Mouse (Mus musculus) lung, postnatal 36 days (tissue): ENCODE data around the gene Ablim1.

Experiments used
- DNase-seq: peaks from one replicate; pipeline ENCODE4 v3.0.0; 2022; ENCODE audit warnings: mixed read lengths

Gene Ablim1

GRCm38 (mm10) chr19:57215527-57215926, 99.2 kb downstream of the Ablim1 start:
- DNase-seq = no peak

- DNase-seq = no peak
Observed at GRCm38 (mm10) chr19:57212406-57212805, 102.3 kb downstream of the Ablim1 start.

- peak; percentile 83 for DNase-seq
Observed at GRCm38 (mm10) chr19:57211444-57212111, 103.1 kb downstream of the Ablim1 start.

- no peak for DNase-seq
Observed at GRCm38 (mm10) chr19:57210924-57211323, 103.8 kb downstream of the Ablim1 start.

GRCm38 (mm10) chr19:57204101-57204500, 110.6 kb downstream of the Ablim1 start:
- DNase-seq = peak; percentile 82

GRCm38 (mm10) chr19:57202554-57202953, 112.2 kb downstream of the Ablim1 start:
- no peak for DNase-seq

- no peak for DNase-seq
Observed at GRCm38 (mm10) chr19:57201090-57201483, 113.6 kb downstream of the Ablim1 start.

- DNase-seq = peak; percentile 72
Observed at GRCm38 (mm10) chr19:57200477-57201089, 114.1 kb downstream of the Ablim1 start.

GRCm38 (mm10) chr19:57199361-57199760, 115.4 kb downstream of the Ablim1 start:
- no peak for DNase-seq

GRCm38 (mm10) chr19:57198531-57198930, 116.2 kb downstream of the Ablim1 start:
- no peak for DNase-seq

- no peak for DNase-seq
Observed at GRCm38 (mm10) chr19:57198029-57198428, 116.7 kb downstream of the Ablim1 start.

- DNase-seq = peak; percentile 86
Observed at GRCm38 (mm10) chr19:57197043-57197817, 117.5 kb downstream of the Ablim1 start.

- peak; percentile 71 for DNase-seq
Observed at GRCm38 (mm10) chr19:57196616-57197015, 118.1 kb downstream of the Ablim1 start.

GRCm38 (mm10) chr19:57195169-57195930, 119.4 kb downstream of the Ablim1 start:
- no peak for DNase-seq

- DNase-seq = peak; percentile 81
Observed at GRCm38 (mm10) chr19:57193958-57194357, 120.8 kb downstream of the Ablim1 start.

- DNase-seq = no peak
Observed at GRCm38 (mm10) chr19:57193382-57193781, 121.3 kb downstream of the Ablim1 start.

GRCm38 (mm10) chr19:57191109-57191508, 123.6 kb downstream of the Ablim1 start:
- no peak for DNase-seq

GRCm38 (mm10) chr19:57189427-57189826, 125.3 kb downstream of the Ablim1 start:
- no peak for DNase-seq

- peak; percentile 67 for DNase-seq
Observed at GRCm38 (mm10) chr19:57188553-57188952, 126.2 kb downstream of the Ablim1 start.

GRCm38 (mm10) chr19:57185021-57185420, 129.7 kb downstream of the Ablim1 start:
- DNase-seq = peak; percentile 52

GRCm38 (mm10) chr19:57182938-57183720, 131.6 kb downstream of the Ablim1 start:
- DNase-seq = no peak

GRCm38 (mm10) chr19:57181852-57182528, 132.7 kb downstream of the Ablim1 start:
- peak; percentile 82 for DNase-seq
